Mouse (Mus musculus): ENCODE results near the gene Zfp978. TPM values are rescaled to one million over a fixed set of nuclear protein-coding genes. Genes with fewer than 3 reads are reported as not detected.
A peak's percentile ranks its signal among the peaks of the same experiment; 100 is the strongest.
"Not testable (repeated sequence)": the region's sequence is repeated elsewhere in the genome, so short reads cannot be mapped to it uniquely, and the experiment has no call there.

Gene Zfp978
- polyA plus RNA-seq, 1 experiment from 2014 or later = 0.25 TPM

DNA sequence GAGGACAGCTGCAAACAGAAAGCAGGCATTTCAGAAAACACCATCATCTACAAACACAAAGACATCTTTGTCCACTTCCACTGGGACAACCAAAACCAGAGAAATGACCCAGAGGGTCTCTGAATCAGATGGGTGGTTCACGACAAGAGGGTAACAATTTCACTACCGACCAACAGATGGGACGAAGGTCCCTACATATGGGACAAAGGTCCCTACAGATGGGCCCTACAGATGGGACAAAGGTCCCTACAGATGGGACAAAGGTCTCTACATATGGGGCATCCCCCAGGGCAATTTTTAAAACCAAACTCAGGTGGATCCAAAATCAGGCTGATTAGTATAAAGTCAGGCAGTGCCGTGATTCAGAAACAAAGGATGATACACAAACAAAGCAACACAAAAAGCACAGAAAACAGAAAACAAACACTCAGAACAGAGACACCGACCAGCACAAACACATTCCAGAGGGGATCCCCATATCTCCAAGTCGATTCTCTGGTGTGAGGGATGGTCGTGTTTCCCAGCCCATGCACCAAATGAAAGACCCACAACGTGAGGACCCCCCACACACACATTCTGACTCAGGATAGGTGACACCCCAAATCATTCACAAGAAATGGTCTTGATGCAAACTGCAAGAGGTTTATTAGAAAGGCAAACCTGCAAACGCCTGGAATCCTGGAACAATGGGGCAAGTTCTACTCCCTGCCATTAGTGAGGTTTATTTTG lies 11.3 kb upstream of the Zfp978 start:
- ATAC-seq (ENCODE audit: low read depth); H3K4me1 ChIP-seq (replicated peaks; ENCODE audit: control insufficient read depth, insufficient read depth, low read length); H3K27ac ChIP-seq (ENCODE audit: low read length); H3K9ac ChIP-seq (ENCODE audit: low read length); H3K27me3 ChIP-seq (ENCODE audit: control insufficient read depth, insufficient read depth, low read depth, low read length); H3K36me3 ChIP-seq (ENCODE audit: control insufficient read depth, insufficient read depth, low read length); H3K4me3 ChIP-seq (ENCODE audit: low read length); H3K4me2 ChIP-seq (ENCODE audit: low read depth, low read length): not testable (repeated sequence)
- 79% methylated on average over 9 of the region's 9 CpGs for WGBS
- peaks cover 41% of the 10 kb centered on the region for H3K9me3 ChIP-seq (ENCODE audit: control insufficient read depth, low read length)

DNA sequence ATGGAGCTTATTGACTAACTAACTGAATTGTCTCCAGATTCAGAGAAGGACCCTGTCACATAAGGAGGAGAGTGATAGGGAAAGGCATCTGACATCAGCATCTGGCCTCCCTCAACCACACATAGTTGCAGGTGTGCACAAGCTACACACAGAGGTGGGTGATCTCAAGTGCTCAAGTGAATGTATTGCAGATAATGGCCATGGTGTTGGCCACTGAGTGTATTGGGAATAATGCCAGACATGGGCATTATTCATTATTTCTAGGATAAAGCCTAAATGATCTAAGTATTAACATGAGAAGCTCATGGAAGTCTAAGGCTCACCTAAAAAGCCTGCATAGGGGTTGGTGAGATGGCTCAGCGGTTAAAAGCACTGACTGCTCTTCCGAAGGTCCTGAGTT lies 10.6 kb upstream of the Zfp978 start:
- 76% methylated on average over 2 of the region's 2 CpGs for WGBS
- H3K27ac ChIP-seq (ENCODE audit: low read length); H3K4me2 ChIP-seq (ENCODE audit: low read depth, low read length); ATAC-seq (ENCODE audit: low read depth); H3K9ac ChIP-seq (ENCODE audit: low read length); H3K27me3 ChIP-seq (ENCODE audit: control insufficient read depth, insufficient read depth, low read depth, low read length); H3K36me3 ChIP-seq (ENCODE audit: control insufficient read depth, insufficient read depth, low read length); H3K4me1 ChIP-seq (replicated peaks; ENCODE audit: control insufficient read depth, insufficient read depth, low read length); H3K4me3 ChIP-seq (ENCODE audit: low read length): not testable (repeated sequence)
- peaks cover 41% of the 10 kb centered on the region for H3K9me3 ChIP-seq (ENCODE audit: control insufficient read depth, low read length)

DNA sequence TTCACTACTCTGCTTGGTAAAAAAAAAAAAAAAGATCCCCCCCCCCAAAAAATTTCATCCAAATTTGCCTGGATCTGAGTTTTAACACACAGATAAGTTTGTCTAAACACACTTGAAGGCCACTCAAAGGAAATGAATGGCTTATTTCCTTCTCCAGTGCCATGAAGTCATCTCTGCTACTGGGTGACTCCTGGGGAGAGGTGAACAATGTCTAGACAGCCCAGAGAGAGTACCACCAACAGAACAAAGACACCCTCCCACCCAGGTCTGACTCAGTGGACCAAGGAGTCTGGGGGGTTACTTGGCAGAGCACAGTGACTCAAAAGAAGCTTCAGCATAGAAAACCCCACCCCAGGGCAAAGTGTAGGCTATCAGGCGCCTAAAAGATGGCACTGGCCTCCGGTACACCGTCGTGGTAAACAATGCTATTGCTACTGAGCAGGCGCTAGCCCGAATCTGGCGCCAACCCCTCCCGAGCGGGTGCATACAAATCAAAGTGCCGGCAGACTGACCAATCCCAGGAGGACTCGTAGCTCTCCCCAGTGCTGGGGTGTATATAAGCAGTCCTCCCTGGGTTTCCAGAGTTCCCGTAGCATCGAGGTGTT lies 9.6 kb upstream of the Zfp978 start:
- not testable (repeated sequence) for ATAC-seq (ENCODE audit: low read depth); H3K4me2 ChIP-seq (ENCODE audit: low read depth, low read length); H3K4me1 ChIP-seq (replicated peaks; ENCODE audit: control insufficient read depth, insufficient read depth, low read length); H3K27ac ChIP-seq (ENCODE audit: low read length); H3K27me3 ChIP-seq (ENCODE audit: control insufficient read depth, insufficient read depth, low read depth, low read length); H3K36me3 ChIP-seq (ENCODE audit: control insufficient read depth, insufficient read depth, low read length); H3K9ac ChIP-seq (ENCODE audit: low read length); H3K4me3 ChIP-seq (ENCODE audit: low read length)
- 82% methylated on average over 9 of the region's 13 CpGs for WGBS
- H3K9me3 ChIP-seq (ENCODE audit: control insufficient read depth, low read length) = peaks cover 36% of the 10 kb centered on the region

DNA sequence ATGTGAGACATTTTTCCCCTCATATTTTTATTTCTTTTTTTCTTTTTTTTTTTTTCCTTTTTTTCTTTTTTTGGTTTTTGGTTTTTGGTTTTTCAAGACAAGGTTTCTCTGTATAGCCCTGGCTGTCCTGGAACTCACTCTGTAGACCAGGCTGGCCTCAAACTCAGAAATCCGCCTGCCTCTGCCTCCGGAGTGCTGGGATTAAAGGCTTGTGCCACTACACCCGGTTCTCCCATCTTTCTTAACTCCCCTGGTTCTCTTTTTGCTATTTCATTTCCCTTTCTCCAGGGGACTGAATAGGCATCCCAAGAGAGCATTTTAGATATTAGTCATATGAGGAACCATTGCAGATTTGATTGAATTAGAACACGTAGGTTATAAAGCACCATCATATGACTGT lies 7.5 kb upstream of the Zfp978 start:
- not testable (repeated sequence) for H3K4me3 ChIP-seq (ENCODE audit: low read length); ATAC-seq (ENCODE audit: low read depth); H3K27me3 ChIP-seq (ENCODE audit: control insufficient read depth, insufficient read depth, low read depth, low read length); H3K36me3 ChIP-seq (ENCODE audit: control insufficient read depth, insufficient read depth, low read length); H3K4me2 ChIP-seq (ENCODE audit: low read depth, low read length); H3K9ac ChIP-seq (ENCODE audit: low read length); H3K27ac ChIP-seq (ENCODE audit: low read length); H3K4me1 ChIP-seq (replicated peaks; ENCODE audit: control insufficient read depth, insufficient read depth, low read length)
- peaks cover 28% of the 10 kb centered on the region for H3K9me3 ChIP-seq (ENCODE audit: control insufficient read depth, low read length)
- WGBS = 75% methylated on average over 4 of the region's 4 CpGs

DNA sequence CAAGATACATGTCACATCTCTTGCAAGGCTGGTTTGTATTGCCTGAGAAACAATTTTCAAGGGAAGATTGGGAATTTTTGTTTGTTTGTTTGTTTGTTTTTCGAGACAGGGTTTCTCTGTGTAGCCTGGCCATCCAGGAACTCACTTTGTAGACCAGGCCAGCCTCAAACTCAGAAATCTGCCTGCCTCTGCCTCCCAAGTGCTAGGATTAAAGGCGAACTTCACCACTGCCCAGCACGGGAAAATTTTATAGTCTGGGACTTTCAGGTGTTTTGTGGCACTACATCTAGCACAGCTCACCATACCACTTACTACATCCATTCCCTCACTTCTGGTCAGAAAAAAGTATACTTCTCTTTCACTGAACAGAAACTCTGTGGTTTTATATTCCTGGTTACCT lies 5.1 kb upstream of the Zfp978 start:
- H3K27me3 ChIP-seq (ENCODE audit: control insufficient read depth, insufficient read depth, low read depth, low read length); H3K9me3 ChIP-seq (ENCODE audit: control insufficient read depth, low read length); H3K9ac ChIP-seq (ENCODE audit: low read length); H3K27ac ChIP-seq (ENCODE audit: low read length); H3K4me1 ChIP-seq (replicated peaks; ENCODE audit: control insufficient read depth, insufficient read depth, low read length); H3K4me2 ChIP-seq (ENCODE audit: low read depth, low read length); H3K36me3 ChIP-seq (ENCODE audit: control insufficient read depth, insufficient read depth, low read length); ATAC-seq (ENCODE audit: low read depth); H3K4me3 ChIP-seq (ENCODE audit: low read length): not testable (repeated sequence)
- no CpG with 5 or more reads among the region's 3 CpGs for WGBS

DNA sequence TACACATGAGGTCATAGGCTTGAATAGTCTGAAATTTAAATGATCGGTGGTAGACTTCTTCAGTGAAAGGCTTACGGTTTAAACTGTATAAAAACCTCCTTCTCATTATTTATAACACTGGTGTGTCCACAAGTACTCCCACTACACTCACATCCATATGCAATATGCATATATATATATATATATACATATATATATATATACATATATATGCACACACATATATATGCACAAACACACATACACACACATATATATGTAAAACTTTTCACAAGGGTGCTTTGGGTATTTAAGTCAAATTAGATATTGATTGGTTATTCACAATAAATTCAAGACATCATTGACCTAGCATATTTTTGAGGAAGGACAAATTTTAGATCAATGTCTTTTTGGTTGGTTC lies 3.9 kb upstream of the Zfp978 start:
- no CpG with 5 or more reads among the region's 2 CpGs for WGBS
- H3K36me3 ChIP-seq (ENCODE audit: control insufficient read depth, insufficient read depth, low read length); H3K4me2 ChIP-seq (ENCODE audit: low read depth, low read length); ATAC-seq (ENCODE audit: low read depth); H3K27me3 ChIP-seq (ENCODE audit: control insufficient read depth, insufficient read depth, low read depth, low read length); H3K4me1 ChIP-seq (replicated peaks; ENCODE audit: control insufficient read depth, insufficient read depth, low read length); H3K4me3 ChIP-seq (ENCODE audit: low read length); H3K27ac ChIP-seq (ENCODE audit: low read length); H3K9ac ChIP-seq (ENCODE audit: low read length); H3K9me3 ChIP-seq (ENCODE audit: control insufficient read depth, low read length): not testable (repeated sequence)

DNA sequence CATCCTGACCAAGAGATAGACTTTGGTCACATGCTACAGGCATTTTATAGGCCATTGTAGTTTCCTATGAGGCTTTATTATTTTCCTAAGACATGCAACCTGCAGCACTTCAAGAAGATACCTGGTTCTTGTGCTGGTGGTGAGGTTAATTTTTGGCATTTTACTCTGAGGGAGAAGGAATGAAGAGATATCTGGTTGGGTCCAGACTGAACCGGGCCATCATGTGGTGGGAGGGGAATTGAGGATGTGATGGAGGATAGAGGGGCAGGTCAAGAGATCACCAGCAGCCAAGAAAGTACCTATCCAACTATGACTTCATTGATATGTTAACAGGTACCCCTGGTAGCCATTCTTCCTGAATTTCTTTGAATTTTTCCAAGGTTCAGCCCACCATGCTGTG lies 769 bp downstream of the Zfp978 start:
- not testable (repeated sequence) for H3K4me2 ChIP-seq (ENCODE audit: low read depth, low read length); H3K36me3 ChIP-seq (ENCODE audit: control insufficient read depth, insufficient read depth, low read length); H3K27me3 ChIP-seq (ENCODE audit: control insufficient read depth, insufficient read depth, low read depth, low read length); H3K9me3 ChIP-seq (ENCODE audit: control insufficient read depth, low read length); H3K4me1 ChIP-seq (replicated peaks; ENCODE audit: control insufficient read depth, insufficient read depth, low read length); H3K4me3 ChIP-seq (ENCODE audit: low read length); H3K9ac ChIP-seq (ENCODE audit: low read length); ATAC-seq (ENCODE audit: low read depth); H3K27ac ChIP-seq (ENCODE audit: low read length)
- WGBS = no CpG with 5 or more reads among the region's 1 CpGs

DNA sequence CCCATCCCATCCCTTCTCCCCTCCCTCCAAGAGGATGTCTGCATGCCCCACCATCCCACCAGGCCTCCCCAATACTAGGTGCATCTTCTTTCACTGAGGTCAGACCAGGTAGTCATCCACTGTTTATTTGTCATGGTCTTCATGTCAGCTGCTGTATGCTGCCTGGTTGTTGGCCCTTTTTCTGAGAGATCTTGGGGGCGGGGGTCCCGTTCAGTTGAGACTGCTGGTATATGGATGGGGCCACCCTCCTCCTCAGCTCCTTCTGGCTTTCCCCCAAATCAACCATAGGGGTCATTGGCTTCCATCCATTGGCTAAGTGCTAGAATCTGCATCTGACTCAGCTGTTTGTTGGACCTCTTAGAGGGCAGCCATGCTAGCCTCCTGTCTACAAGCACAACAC lies 8.5 kb downstream of the Zfp978 start:
- not testable (repeated sequence) for H3K9ac ChIP-seq (ENCODE audit: low read length); H3K9me3 ChIP-seq (ENCODE audit: control insufficient read depth, low read length); H3K36me3 ChIP-seq (ENCODE audit: control insufficient read depth, insufficient read depth, low read length); H3K4me3 ChIP-seq (ENCODE audit: low read length); H3K27ac ChIP-seq (ENCODE audit: low read length); H3K4me1 ChIP-seq (replicated peaks; ENCODE audit: control insufficient read depth, insufficient read depth, low read length); H3K4me2 ChIP-seq (ENCODE audit: low read depth, low read length); H3K27me3 ChIP-seq (ENCODE audit: control insufficient read depth, insufficient read depth, low read depth, low read length)
- peak; percentile 49; the same call in 1 of the 2 replicates for ATAC-seq (ENCODE audit: low read depth)
- WGBS = no CpG with 5 or more reads among the region's 2 CpGs

DNA sequence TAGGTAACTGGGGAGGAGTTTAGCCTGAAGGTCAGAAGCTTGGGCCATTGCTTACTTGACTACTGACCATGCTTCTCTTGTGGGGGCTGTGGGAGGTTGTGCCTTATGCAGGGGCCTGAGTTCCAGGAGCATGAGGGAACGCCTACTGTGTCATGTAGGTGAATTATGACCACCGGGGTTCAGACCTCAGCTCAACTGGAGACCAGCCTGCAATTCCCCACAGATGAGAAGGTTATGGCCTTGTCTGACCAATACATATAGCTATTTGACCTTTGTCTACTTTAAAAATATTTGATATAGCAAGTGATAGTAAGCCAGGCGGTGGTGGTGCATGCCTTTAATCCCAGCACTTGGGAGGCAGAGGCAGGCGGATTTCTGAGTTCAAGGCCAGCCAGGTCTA lies 22.1 kb downstream of the Zfp978 start:
- not testable (repeated sequence) for H3K9ac ChIP-seq (ENCODE audit: low read length); H3K27ac ChIP-seq (ENCODE audit: low read length); H3K9me3 ChIP-seq (ENCODE audit: control insufficient read depth, low read length); ATAC-seq (ENCODE audit: low read depth); H3K4me1 ChIP-seq (replicated peaks; ENCODE audit: control insufficient read depth, insufficient read depth, low read length); H3K36me3 ChIP-seq (ENCODE audit: control insufficient read depth, insufficient read depth, low read length); H3K4me2 ChIP-seq (ENCODE audit: low read depth, low read length); H3K27me3 ChIP-seq (ENCODE audit: control insufficient read depth, insufficient read depth, low read depth, low read length); H3K4me3 ChIP-seq (ENCODE audit: low read length)
- WGBS = 73% methylated on average over 2 of the region's 4 CpGs

Data from lung, embryonic 16.5 days (tissue).